Mouse (Mus musculus): Measurements from ENCODE around the gene Tecpr2. TPM values are rescaled to one million over a fixed set of nuclear protein-coding genes. Genes with fewer than 3 reads are reported as not detected.

Tecpr2 gene
- polyA plus RNA-seq, 1 experiment from 2014 or later: 2.1 TPM

Other genes with a start within 250 kb of the Tecpr2 start
- not detected in 2 replicates for gene 1700001K19Rik, start 206.6 kb upstream of the Tecpr2 start, polyA plus RNA-seq (2015; fragmentation: Nextera tagmentation; extraction: Ambion mirVana)
- 431 and 513 TPM in 2 replicates for gene Hsp90aa1, start 186.5 kb upstream of the Tecpr2 start, polyA plus RNA-seq (2015; fragmentation: Nextera tagmentation; extraction: Ambion mirVana)
- 8.4 and 9.3 TPM in 2 replicates for gene Wdr20, start 151.3 kb upstream of the Tecpr2 start, polyA plus RNA-seq (2015; fragmentation: Nextera tagmentation; extraction: Ambion mirVana)
- gene Mok, start 48.3 kb upstream of the Tecpr2 start, polyA plus RNA-seq (2015; fragmentation: Nextera tagmentation; extraction: Ambion mirVana): 0.27 and 0.34 TPM in 2 replicates
- gene Zfp839, start 39.0 kb upstream of the Tecpr2 start, polyA plus RNA-seq (2015; fragmentation: Nextera tagmentation; extraction: Ambion mirVana): 1.4 and 1.5 TPM in 2 replicates
- 49.1 and 49.3 TPM in 2 replicates for gene Cinp, start 119 bp upstream of the Tecpr2 start, polyA plus RNA-seq (2015; fragmentation: Nextera tagmentation; extraction: Ambion mirVana)
- 54.7 and 55.9 TPM in 2 replicates for gene Ankrd9, start 89.8 kb downstream of the Tecpr2 start, polyA plus RNA-seq (2015; fragmentation: Nextera tagmentation; extraction: Ambion mirVana)
- 4.1 and 4.4 TPM in 2 replicates for gene Rcor1, start 150.1 kb downstream of the Tecpr2 start, polyA plus RNA-seq (2015; fragmentation: Nextera tagmentation; extraction: Ambion mirVana)